Mouse (Mus musculus): ENCODE measurements at regions not wholly inside any gene's neighbourhood (a gene's known extent, or its start where the extent isn't known, plus 50 kb on each side); places are given as distances from the start of the nearest gene placed in this dataset.

DNA sequence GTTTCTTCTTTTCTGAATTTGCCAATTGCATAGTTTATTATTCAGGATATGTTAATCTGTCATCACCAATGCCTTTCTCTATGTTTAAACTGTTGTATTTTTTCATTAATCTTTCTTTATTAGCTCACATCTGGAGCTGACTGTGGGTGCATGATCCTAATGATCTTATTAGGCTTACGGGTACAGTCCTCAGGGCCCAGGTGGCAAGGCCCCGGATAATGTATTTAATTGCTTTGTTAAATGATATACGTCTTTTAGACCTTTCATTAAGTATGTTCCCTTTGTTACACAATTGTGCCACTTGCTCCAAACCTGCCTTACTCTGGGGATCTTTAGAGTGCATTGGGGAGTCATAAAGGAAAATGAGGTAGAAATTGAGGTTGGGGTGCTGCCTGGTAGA lies 86.7 kb upstream of the A1bg start:
- no peak for DNase-seq (ENCODE audit: low spot score in 2 of 2)

DNA sequence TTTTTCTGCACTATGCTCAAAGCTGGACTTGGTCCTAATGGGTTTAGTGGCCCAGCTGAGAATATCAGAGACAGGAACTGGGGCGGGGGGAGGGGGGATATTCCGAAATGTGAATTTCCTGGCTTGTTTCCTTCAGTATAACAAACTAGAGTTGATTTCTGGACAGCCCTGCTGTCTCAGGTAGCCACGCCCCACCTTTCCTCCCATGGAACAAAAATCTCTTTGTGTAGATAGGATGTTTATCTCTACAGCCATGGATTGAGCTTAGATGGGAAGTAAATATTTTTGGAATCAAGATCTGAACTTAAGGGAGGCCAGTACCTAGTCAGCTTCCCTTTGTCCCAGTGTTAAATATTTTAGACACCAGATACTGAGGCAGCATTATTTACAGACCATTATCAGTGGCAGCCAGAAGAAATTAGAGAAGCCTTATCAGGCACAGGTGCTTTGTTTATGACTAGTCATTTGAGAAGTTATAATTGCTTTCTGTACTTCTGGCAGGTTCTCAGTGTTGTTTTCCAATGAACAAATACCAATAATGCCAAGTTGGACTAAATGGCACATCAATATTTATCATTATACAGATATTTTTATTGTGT lies 84.7 kb upstream of the A1bg start:
- no peak for DNase-seq (ENCODE audit: low spot score in 2 of 2)

DNA sequence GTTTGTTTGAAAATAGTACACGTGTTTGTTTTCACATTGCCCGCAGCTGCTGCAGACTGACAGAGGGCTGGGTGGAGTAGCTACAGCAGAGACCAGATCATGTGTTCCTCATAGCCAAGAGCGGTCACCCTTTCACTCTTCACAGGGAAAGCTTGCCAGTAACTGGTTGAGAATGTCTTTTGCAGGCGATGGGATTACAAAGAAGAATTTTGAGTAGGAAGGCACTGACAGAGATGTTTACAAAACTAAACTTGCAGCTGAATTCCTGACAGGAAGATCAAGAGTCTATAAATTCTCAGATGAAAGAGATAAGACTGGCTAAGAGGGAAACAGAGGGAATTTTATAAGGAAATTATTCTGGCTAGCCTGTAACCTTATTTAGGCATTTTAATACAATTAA lies 83.8 kb upstream of the A1bg start:
- DNase-seq (ENCODE audit: low spot score in 2 of 2): no peak

DNA sequence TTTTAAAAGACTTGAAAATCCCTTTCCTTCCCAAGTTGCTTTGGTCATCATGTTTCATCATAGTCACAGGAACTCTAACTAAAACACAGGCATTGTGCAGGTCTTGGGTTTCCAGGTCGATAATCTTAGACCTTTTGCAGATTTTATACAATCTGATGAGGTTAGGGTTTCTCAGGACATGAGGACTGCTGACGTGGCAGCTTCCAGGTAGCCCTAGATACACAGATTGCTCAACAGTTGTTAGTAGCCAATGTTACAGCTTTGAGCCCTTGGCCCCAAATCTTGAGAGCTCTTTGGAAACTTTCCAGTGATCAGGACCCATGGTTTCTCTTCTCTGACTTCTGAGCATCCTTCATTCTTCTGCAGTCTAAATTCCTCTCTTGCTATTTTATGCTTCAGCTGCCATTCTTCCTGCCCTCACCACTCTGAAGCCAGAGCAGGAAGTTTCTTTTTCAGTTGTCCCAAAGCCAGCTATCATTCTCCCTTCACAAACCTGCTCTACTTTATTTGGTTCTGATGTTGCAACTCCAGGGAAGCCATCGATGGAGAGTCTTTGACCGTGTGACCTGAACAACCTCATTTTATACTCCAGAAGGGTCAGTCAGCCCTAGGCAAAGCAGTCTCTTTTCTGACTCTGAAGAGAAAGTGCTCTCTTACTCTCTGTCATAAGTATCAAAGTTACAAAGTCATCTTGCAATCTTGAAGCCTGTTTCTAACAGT lies 71.3 kb upstream of the A1bg start:
- no peak for DNase-seq (ENCODE audit: low spot score in 2 of 2)

DNA sequence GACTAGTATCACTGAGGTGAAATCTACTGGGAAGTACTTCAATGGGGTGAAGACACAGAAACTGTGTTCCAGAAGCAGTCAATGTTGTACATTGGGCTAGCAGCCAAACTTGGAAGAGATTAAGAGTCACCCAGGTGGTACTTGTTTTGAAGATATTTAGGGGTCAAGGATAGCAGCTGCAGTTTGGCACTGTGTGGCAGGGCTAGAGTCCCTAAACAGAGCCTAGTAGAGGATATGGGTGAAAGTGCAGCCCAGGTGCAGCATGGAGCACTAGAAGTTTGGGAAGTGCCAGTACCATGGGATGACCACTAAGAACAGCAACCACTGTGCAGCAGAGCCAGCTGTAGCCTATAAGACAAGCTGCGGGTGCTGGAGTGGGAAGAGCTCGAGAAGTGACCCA lies 70.6 kb upstream of the A1bg start:
- no peak for DNase-seq (ENCODE audit: low spot score in 2 of 2)

DNA sequence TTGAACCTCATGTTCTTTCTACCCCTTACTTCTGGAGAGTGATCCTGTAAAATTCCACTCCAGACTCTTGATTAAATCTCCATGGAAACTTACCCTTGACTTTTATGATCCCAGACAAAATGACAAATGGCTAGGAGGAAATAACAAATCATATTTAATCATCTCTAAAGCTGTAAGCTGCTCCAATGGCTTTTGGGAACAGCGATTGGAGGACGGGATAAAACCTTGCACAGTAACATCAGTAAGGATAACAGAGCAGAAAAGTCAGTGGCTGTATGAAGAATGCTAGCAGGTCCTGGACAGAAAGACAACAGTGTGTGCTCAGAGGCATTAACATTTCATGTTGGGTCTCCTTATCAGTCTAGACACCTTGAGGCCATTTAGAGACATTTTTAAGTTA lies 59.8 kb upstream of the A1bg start:
- DNase-seq (ENCODE audit: low spot score in 2 of 2): no peak

Measured in spleen, postnatal 36 days (tissue).